Mouse (Mus musculus) right cerebral cortex, postnatal 4 days (tissue): ENCODE results near the gene Gm3685.
A peak's percentile ranks its signal among the peaks of the same experiment; 100 is the strongest.
"Not testable (repeated sequence)": the region's sequence is repeated elsewhere in the genome, so short reads cannot be mapped to it uniquely, and the experiment has no call there.

Source experiments
- DNase-seq: peaks from one replicate; pipeline ENCODE4 v3.0.0-alpha.2; 2022

Gene Gm3685

GRCm38 (mm10) chr14:7044870-7045269, at the start of gene Gm3685:
Gene Gm3685, minus strand, starts transcription at chr14:7044970.
- not testable (repeated sequence) for DNase-seq

- DNase-seq, result peak; percentile 37
Measured at GRCm38 (mm10) chr14:7026781-7027749, 17.7 kb downstream of the Gm3685 start, which contains the start of gene Gm10406. Gene Gm10406, minus strand, starts transcription at chr14:7027449.

- DNase-seq, result peak; percentile 4
Measured at GRCm38 (mm10) chr14:7026274-7026673, 18.5 kb downstream of the Gm3685 start.
